Mouse (Mus musculus) telencephalon, adult 2 months (tissue): Measurements from ENCODE around the gene Gm10378.
"Not testable (repeated sequence)": the region's sequence is repeated elsewhere in the genome, so short reads cannot be mapped to it uniquely, and the experiment has no call there.

ENCODE experiments used
- DNase-seq: peaks from one replicate; pipeline ENCODE4 v3.0.0-alpha.2; 2011; ENCODE audit warnings: low read depth, low spot score

Gm10378 gene

DNA sequence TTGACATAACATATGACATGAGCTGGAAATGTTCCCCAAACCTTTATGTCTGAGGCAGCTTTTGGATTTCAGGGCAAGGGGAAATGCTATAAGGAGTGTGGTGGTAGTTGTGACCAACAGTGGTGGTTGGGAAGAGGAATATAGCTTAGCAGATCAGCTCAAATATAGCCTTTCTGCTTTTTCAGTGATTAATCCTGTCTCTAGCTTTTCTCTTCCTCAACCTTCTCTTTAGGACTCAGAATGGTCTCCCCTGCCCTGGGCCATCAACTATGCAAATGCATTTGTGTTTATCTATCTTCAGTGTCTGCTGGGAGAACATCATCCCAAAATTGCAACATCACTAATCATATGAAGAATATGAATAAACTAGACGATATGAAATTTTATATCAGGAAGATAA lies at the start of gene Gm10378:
Gene Gm10378 (plus strand): TSS at position 301 of the 400 bp plus-strand sequence.
- DNase-seq, result not testable (repeated sequence)

DNA sequence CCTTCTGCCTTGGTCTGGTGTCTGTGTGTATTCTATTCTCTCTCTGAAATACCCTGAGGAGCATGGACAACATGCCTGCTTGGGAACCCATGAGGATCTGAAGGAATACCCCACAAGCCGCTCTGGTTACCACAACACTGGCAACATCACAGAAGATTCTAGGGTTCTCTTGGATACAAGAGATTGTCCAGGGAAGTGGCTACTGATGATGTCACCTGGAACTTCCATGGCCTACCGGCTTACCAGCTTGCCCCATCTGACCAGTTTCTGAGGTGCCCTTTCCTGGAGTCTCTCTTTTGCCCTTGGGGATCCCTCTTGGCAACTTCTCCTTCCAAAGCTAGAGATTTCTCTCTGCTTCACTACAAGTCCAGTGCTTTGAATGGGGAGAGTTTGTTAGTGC lies 13.9 kb upstream of the Gm10378 start, which contains the start of gene Gm3633:
Gene Gm3633 (minus strand): TSS at position 101 of the 400 bp plus-strand sequence.
- not testable (repeated sequence) for DNase-seq
